Mouse (Mus musculus): ENCODE results near the gene Adamts7.

The Adamts7 gene

DNA sequence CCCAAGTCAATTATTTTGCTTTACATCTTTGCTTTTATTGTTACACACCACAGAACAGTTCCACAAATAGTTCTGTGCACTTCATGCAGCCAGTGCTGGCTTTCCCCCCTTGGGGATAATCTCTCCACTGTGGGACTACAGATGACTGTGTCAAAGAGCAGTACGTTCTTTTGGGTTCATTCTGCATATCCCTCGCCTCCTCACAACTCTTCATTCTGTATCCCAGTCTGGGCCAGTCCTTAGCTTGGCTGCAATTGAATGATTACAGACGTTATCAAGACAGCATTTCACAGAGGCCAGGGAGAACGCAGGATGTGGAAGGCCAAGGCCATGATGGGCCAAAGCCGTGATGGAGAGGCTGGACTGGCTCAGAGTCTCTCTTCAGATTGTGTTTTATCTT lies 16.0 kb upstream of the Adamts7 start:
- DNase-seq (ENCODE audit: low read depth, low spot score) = no peak

DNA sequence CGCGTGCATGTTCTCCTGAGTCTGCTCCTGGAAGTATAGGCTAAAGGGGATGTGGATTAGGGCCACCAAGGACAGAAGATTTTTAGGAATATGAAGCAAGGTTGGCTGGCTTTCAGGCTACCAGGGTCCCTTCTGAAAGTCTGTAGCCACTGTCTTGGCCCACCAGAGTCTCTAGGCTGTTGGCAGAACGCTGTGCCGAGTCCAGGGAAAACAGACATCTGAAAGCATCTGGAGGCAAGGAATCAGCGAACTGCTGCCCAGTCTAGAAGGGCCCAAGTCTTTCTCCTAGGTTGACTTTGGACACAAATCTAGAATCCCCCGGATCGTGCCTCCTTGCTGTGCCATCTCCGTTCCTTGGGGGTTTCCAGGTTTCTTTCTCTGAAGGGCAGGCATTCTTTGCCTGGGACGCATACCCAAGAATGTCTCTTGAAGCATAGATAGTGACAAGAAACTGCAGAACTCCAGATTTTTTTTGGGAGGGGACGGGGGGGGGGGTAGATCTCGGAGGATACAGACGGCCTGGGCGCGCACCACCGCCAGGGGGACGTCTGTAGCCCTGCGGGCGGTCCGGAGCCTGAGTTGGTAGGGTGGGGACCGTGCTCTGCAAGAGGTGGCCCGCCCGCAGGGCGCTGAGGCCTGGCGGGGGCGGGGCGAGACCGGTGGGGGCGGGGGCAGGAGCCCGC lies 485 bp upstream of the Adamts7 start:
- DNase-seq (ENCODE audit: low read depth, low spot score) = peak; percentile 93

DNA sequence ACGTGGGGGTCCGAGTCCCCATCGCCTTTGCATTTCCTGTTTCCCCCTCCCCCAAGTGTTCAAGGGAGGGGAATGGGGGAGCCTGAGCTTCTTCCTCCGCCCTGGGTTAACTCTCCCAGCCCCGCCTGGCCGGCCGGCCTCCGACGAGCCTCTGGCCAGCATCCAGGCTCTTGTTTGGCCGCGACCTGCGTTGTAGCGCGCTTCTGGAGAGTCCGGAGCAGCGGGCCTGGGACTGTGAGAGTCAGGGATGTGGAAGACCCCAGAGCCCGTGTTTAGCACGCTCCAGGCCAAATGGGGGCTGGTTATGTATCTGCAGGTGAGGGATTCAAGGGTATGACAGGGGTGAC lies 853 bp downstream of the Adamts7 start:
- DNase-seq (ENCODE audit: low read depth, low spot score) = no peak

DNA sequence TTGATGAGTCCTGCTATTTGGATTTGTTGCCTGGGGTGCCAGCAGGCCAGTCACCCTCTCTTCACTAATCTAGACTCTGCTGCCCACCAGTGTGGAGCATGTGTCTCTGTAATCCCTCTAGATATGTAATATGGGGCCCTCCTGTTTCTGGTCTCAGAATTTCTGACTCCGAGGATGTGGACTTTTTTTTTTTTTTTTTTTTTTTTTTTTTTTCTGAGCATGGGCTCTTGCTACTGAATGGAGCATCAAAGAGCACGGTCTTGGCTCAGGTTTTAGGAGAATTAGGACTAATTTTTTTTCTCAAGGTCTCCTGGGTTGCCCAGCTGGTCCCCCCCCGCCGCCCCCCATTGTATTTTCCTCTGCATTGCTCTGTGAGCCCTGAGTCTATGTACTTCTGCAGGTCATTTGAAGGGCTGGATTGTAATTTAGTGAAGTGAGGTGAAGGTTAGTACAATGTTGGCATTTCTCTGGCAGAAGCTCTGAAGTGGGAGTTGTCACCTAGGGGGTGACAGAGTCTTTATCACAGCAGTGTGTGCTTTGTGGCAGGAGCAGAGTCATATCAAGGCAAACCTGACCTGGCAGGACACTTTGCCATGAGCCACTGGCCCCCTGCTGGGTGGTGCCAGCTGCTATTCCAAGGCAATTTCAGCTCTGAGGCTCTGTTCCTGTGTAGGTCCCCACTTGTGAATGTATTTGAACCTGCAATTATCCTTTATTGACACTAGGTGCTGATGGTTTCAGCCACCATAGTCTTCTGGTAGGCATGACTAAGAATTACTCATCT lies 2.0 kb downstream of the Adamts7 start:
- DNase-seq (ENCODE audit: low read depth, low spot score) = no peak

DNA sequence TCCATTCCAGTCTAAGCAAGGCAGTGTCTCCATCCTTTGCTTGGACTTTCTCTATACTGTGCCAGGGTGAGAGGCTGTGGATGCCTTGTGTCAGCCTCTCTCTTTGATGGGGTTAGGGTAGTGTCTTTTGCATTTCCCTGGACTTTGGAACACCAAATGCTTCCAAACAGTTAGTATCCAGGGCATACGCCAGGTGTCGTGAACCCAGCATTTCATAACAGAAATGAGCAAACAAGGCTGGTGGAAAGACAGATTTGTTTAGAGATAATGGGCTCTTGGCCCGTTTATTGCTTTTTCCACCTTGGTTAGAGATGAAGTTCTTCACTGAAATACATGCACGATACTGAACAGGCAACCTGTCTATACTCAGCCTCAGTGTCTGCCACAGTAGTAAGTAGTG lies 2.7 kb downstream of the Adamts7 start:
- DNase-seq (ENCODE audit: low read depth, low spot score) = no peak

DNA sequence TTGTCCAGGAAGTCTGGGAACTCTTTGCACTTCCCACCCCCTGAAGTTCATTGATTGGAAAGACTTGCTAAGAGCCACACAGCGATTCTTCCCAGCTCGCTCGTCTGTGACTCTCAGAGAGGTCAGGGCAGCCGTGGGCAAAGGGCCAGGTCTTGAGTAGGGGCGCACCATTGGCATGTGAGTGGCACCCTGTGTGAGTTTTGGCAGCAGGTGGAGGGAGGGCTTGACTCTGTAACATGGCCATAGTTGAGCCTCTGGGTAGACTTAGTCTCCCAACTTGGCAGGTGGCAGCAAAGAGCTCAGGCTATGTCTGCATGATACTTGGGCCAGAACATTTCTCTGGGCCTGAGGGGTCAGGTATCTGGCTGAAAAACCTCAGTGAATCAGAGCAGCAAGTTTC lies 3.7 kb downstream of the Adamts7 start:
- no peak for DNase-seq (ENCODE audit: low read depth, low spot score)

DNA sequence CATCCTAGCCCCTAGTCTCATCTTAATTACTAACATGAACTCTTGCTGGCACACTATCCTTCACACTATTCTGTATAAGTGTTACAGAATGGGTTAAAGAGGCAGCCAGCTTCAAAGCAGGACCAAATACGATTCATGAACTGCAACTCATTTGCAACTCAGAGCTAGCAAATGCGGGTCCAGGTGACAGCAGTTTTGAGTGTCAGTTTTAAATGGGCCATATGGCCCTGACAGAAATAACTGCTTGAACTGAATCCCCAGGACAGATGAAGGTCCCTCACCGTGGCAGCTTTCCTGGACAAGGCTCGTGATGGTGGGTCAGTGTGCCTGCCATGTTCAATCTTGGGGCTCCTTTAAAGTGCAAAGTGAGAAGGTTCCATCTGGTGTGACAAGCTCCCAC lies 7.1 kb downstream of the Adamts7 start:
- no peak for DNase-seq (ENCODE audit: low read depth, low spot score)

DNA sequence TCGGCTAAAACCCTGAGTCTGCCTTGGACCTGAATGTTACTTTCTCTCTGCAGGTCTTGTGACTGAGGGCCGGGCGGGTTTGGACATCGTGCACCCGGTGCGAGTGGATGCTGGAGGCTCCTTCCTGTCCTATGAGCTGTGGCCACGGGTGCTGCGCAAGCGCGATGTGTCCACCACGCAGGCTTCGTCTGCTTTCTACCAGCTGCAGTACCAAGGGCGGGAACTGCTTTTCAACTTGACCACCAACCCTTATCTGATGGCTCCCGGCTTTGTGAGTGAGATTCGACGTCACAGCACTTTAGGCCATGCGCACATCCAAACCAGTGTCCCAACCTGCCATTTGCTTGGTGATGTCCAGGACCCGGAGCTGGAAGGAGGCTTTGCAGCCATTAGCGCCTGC lies 8.6 kb downstream of the Adamts7 start:
- DNase-seq (ENCODE audit: low read depth, low spot score) = peak; percentile 35

DNA sequence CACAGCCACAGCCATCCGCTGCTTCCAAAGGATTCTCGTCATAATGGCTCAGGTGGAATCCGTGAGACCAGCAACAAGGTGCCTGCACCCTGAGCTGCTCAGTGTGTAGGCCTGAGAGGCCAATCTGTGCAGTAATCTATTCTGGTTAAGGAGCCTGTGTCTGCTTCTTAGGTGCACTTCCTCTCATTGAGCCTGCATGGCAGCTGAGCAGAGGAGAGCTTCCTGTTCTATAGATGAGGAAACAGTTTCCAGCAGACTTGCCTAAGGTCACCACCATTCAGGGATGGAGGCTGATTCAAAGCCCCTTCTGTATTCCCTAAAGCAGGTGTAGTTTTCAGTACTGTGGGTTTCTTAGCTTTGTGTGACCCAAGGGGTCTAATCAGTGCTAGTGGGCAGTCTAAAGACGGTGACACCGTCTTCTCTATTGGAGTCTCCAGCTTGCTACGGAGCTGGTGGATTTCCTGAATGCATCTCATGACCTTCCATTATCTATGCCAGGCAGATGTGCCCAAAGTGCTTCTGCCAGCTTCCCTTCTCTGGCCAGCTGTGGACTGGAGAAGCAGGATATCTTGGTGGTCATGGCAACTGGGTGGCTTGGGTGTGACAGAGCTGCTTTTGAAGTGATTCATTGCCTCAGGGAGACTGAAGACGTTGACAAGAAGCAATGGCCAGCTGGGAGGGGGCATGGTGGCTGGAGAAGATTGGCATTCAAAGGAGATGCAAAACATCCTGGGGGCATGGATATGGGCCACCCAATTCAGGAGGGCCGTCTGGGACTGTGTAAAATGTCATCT lies 9.9 kb downstream of the Adamts7 start:
- peak; percentile 42 for DNase-seq (ENCODE audit: low read depth, low spot score)

DNA sequence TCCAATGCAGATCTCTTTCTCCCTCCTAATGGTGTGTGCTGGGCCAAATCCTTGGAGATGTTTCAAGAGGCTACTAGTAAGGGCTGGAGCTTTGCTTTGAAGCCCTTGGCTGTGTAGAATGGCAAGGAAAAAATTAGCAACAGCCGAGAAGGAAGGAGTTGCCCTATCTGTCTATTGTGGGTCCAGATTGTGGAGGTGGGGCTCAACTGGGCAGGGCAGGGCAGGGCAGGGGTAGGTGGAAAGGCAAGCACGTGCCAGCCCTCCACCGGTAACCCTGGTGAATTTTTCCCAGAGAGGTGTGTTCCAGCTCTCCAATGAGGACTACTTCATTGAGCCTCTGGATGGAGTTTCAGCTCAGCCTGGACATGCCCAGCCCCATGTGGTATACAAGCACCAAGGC lies 10.5 kb downstream of the Adamts7 start:
- no peak for DNase-seq (ENCODE audit: low read depth, low spot score)

DNA sequence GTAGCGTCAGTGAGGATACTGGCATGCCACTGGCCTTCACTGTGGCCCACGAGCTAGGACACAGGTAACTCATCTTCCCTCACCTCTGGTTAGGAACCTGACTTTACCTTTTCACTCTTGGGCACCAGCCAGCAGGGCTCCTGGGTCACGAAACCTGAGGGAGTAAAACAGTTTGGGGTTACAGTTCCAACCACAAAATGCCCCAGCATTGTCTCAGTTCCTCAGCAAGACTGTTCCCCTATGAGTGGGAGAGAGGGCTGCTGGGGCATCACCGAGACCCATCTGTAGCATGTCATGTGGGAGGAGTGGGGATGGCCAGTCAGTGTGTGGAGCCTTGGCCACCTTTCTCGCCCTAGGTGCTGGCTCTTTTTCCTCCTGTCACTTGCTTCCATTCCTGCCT lies 16.5 kb downstream of the Adamts7 start:
- no peak for DNase-seq (ENCODE audit: low read depth, low spot score)

DNA sequence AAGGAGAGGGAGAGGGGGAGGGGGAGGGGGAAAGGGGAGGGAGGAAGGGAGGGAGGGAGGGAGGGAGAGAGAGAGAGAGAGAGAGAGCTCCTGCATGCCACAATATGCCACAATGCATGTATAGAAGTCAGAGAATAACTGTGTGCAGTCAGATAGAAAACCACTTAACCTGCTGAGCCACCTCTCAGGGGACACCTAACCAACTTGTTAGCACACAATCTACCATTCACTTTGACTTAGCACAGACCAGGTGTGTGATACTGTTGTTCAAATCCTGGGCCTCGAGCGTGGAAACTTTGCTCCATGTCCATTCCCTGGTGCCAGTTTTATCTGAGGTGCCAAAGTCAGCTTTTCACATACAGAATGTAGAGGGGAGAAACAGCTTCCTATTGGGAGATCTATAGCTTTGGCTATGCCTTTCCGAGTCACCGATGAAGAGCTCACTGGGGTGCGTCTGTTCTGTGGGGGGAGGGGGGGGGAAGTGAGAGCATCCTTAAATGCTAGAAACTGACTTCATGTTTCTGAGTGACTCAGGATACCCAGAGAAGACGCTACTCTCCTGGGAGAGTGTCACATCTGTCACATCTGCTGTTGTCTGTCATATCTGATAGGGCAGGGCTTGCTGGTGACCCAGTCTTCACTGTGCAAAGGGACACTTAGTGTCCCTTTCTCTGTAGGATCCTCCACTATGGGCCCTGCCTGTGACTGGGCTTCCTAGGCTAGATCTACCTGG lies 19.0 kb downstream of the Adamts7 start:
- DNase-seq (ENCODE audit: low read depth, low spot score) = no peak

DNA sequence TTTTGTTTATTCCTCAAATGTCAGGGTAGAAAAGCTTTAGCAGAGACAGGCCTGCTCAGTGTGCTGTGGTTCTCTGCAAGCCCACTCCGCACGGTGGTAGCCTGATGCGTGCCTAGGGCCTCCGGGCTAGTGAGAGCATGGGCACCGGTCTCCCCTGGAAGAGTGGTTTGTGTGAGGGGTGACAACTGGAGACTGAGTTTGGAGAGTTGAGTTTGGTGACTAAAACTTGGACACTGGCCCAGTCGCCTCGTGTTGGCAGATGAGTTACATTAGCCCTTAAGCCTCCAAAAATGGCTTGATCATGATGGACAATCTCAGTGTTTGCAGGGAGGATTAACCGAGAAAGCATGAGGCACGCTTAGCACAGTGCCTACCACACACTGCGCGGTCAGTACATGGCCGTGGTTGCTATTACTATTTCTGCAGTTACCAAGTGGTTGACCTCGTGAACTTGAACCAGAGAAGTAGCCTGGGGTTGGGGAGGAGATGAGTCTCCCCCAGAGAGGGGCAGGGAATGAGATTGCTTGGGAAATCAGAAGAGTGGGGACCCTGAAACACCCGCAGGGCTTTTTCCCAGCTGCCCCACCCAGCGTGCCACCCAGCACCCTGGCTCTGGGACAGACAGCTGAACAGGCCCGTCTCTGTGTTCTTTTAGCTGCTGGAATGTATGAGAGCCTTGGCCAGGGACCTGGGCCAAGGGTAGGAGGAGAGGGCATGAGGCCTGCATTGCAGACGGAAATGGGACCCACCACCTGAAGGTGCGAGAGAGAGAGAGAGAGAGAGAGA lies 20.0 kb downstream of the Adamts7 start:
- no peak for DNase-seq (ENCODE audit: low read depth, low spot score)

DNA sequence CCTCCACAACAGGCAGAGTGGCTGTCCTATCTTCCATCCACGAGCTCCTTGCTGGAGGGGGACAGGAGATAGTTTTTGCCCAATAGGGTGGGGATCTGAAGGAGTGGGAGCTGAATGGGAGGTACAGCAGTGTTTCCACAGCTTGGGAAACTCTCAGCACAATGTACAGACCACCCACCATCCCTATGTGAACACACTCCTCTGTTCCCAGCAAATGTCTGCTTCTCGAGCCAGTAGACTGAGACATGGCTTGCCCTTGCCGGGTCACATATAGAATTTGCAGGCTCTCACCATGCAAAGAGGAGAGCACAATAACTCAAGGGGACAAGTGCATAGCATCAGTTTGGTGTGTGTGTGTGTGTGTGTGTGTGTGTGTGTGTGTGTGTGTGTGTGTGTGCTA lies 20.7 kb downstream of the Adamts7 start:
- no peak for DNase-seq (ENCODE audit: low read depth, low spot score)

DNA sequence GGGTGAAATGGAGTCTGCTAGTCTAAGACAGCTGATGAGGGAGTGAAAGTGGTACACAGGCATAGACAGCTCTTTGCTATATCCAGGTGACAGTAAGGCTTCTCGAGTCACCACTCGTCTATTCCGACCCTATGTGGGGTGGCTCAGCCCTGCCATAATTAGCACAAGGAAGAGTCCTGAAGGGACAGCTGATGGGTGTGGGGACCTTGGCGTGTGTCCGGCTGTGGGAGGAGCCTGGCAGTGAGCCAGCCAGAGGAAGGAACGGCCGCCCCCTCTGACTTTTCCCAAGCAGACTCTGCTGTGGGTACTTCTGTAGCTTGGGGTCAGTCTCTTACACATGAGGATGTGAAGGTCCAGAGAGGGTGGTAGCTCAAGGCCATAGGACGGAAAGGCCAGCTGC lies 21.2 kb downstream of the Adamts7 start:
- no peak for DNase-seq (ENCODE audit: low read depth, low spot score)

DNA sequence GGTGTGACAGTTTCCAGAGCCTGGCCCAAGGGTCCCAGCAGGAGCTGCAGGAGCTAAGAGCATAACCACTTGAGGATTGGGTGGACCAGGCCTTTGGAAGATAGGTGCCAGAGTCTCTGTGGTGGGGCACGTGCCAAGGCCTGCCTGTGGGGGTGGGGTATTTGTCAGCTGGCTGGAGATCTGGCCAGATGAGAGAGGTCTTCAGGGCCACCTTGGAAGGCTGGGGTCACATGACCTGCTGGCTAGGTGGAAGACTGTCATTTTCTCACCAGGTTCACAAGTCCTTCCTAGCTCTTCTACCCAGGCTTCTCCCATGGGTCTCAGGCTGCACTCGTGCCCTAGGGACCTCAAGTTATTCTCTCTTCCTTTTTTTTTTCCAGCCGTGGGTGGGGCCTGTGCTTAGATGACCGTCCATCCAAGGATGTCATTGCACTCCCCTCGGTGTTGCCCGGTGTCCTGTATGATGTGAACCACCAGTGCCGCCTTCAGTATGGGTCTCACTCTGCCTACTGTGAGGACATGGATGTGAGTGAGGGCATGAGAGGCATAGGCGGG lies 22.6 kb downstream of the Adamts7 start:
- DNase-seq (ENCODE audit: low read depth, low spot score) = no peak

DNA sequence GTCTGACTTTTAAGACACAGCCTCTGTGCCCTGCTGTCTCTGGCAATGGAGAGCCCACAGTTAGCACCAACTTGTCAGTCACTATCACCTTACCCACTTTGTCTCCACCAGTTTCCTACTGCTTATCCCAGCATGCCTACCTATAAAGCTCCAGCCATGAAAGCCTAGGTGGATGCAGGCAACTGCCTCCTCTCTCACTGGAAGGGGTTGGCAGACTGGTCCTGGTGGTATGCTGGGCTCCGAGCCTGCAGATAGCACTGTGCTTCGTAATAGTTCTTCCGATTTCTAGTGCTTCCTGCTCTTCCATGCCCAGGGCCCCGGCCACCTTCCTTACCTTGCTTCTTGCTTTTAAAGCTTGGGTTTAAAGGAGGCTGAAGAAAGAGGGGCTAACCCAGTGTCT lies 26.0 kb downstream of the Adamts7 start:
- no peak for DNase-seq (ENCODE audit: low read depth, low spot score)

DNA sequence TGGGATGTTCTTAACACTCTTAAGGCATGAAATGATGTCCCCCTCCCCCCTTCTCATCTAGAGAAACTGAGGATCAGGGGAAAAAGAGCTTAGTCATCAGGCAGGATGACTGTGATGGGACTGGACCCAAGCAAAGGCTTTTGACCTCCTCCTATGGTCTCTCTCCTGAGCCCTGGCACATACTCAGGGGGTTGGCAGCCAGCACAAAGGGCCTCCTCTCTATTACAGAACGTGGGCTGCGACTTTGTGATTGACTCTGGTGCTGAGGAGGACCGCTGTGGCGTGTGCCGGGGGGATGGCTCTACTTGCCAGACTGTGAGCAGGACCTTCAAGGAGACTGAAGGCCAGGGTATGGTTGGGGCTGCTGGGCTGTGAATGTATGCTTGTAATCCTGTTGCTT lies 26.5 kb downstream of the Adamts7 start:
- DNase-seq (ENCODE audit: low read depth, low spot score) = no peak

DNA sequence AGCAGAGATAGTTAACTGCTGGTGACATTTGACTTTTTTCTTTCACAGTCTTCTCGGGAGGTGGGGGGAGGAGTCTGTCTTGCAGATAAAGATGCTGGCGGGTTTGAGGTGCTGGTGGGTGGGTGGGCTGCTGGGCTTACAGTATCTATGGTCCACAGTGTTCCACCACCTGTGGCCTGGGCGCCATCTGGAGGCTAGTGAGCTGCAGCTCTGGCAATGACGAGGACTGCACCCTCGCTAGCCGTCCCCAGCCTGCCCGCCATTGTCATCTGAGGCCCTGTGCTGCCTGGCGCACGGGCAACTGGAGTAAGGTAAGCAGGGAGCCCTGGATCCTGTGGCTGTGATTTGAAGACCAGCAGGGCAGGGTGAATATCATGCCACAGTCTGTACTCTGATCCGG lies 32.1 kb downstream of the Adamts7 start:
- peak; percentile 35 for DNase-seq (ENCODE audit: low read depth, low spot score)

DNA sequence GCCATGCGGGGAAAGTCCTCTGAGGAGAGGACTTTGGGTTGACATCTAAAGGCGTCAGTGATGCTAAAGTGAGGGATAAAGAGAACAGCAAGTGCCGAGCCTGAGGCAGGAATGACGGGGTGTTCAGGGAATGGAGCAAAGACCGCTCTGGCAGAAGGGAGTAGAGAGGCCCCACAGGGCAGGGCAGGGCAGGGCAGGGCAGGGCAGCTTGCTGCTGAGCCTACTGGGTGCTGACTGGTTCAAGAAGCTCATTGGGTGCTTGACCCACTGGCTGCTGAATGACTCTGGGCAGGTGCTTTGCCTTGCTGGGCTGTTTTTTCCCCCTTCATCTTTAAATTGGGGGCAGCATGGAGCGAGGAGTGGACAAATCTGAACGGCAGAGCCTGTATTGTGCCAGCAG lies 33.4 kb downstream of the Adamts7 start:
- no peak for DNase-seq (ENCODE audit: low read depth, low spot score)

DNA sequence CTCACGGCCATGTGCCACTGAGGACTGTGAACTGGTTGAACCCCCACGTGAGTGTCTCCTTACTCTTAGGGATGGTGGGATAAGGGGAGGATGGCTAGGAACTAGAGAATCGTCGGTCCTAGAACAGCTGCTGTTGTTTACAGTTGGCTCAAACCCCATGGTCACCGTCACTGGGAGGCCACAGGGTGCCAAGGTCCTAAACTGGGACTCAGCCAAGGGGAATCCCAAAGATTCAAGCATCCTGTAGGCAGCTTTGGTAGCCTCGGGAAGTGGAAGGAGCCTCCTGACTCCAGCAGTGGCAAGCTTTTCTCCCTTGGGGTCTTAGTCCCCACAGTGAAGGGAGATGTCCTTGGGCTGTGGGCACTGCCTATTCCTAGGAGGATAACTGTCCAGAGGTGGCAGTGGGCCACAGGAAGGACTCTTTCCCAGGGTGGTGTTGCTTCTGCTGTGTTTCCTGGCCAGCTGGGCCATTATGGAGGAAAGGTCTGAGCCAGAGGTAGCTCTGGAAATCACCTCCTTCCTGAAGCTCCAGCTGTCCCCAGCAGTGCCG lies 34.3 kb downstream of the Adamts7 start:
- no peak for DNase-seq (ENCODE audit: low read depth, low spot score)
